Mouse (Mus musculus) 3134 (cell line): ENCODE data around the gene Pgm2l1.

Source experiments
- DNase-seq: peaks from one replicate; pipeline ENCODE4 v3.0.0-alpha.2; 2011; ENCODE audit warnings: low spot score; ENCODE audit not compliant: insufficient read length; ENCODE audit errors: extremely low read depth

Pgm2l1 gene

DNA sequence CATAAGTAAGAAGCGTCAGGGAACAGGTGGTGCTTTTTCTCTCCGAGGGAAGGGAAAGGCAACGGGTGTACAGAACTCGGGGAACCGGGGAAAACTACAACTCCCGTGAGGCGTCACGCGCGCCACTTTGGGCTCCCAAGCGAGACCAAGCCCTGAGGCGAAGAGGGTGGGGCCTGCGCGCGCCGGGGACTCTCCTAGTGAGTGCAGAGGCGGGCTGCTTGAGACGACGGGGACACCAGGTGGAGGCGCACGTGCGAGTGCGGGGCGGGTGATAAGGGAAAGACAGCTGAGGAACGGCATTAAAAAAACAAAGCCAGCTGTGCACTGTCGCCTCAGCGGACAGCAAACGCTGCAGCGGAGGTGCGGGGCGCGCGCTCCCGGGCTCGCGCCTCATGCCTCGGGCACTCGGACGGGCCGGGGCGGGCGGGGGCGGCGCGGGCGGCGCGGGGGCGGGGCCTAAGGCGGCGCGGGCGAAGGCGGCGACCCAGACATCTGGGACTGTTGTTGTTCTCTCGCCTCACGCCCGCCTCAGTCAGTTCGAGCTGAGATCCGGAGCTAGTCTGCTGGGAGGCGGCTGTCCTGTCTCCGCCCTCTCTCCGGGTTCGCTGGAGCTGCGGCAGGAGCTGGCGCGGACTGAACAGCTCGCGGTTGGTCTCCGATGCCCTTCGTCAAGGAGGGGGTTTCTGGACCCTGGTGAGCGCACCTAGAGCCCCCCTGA lies at the start of gene Pgm2l1:
Gene Pgm2l1 (plus strand): TSS at position 237 of the 718 bp plus-strand sequence.
- DNase-seq, result peak; percentile 89

DNA sequence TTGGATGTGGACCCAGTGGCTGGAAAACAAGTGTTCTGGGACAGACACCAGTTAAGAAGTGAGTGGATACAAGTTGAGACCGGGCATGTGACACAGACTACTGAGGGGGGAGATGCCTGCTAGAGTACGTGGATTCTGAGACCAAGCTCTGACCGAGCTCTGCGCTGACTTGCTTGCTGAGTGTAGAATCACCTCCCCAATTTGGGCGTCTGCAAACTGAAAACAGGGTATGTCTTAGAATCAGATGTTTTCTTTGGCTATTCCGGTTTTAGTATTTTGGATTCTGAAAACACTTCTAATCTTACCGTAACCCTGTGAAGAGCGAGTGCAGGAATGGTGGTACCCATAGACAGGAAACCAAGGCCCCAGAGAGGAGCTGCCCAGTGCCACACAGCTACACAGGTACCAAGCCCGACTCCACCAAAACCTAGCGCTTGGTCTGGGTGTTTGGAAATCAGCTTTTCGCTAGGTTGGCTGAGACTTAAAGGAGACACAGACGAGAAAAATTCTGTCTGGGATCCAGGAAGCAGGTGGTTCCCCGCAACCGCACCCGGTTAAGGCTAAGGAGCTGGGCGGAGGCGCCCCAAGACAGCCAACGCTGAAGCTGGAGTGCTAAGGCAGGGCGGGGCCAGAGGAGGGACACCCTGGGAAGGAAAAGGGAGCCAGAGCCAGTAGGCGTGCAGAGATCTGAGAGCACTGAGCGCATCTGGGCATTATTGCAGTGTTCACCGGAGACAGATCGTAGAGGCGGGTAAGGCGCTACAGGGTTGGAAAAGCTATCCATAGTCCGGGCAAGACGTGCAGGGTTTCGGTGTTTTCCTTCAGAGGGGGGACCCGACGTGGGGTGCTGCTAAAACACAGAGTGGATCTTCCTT lies 48.9 kb upstream of the Pgm2l1 start:
- DNase-seq, result no peak

DNA sequence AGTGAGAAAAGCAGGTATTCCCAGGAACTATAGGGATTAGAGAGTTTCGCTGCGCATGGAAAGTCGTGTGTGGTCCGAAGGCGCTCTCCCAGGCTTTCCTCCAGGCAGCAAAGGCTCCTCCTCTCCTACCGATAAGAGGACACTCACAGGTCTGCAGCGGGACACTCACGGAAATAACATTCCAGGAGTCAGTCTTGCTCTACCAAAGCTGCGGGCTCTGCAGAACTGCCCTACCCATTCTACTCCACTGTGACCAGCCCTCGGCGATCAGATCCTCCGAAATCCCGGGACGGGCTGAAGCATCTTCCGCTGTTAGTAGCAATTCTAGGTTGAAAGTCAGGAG lies 48.3 kb upstream of the Pgm2l1 start:
- DNase-seq, result no peak

DNA sequence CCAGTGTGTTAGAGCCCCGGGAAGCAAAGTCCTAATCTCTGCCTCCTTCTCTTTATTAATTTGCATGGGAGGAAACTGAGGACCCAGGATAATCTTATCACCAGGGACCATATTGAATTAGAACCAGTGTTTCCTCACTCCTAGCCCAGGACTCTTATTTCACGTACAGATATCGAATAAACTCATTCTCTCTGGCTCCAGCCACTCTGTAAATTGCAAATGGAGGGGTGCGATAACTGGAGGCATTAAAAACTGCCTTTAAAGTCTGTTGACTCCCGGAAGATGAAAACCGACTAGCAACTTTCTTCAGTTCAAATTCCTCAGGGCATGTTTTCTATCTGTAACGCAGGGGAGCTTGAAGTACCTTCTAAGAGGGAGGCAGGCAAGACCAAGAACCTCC lies 47.8 kb upstream of the Pgm2l1 start:
- no peak for DNase-seq

DNA sequence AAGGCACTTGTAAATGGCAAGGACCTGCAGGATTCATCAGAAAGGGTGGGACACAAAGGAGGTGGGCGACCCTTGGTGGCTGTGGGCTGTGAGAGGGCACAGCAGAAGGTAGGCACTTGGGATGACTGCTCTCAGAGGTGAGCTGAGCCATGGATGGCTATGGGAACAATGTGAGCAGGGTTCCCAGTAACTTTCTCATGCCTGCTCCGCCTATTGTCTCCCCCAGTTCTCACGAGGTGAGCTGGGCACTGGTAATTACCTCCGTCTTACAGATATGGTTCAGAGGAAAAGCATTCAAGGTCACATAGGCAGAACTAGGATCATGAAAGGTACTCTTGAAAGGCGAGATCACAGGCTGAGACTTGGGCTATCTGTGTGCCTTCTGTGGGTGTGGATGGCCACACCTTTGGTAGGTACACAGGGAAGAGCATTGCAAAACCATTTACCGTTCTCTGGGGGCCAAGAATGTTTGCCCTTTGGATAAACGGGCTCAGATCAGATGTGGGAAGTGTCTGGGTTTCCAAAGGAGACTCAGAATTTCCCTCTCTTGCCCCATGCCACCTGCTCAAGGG lies 47.3 kb upstream of the Pgm2l1 start:
- no peak for DNase-seq

GRCm38 (mm10) chr7:100181176-100181575 lies 46.0 kb upstream of the Pgm2l1 start:
- DNase-seq, result no peak

GRCm38 (mm10) chr7:100181614-100182013 lies 45.6 kb upstream of the Pgm2l1 start:
- DNase-seq, result no peak

DNA sequence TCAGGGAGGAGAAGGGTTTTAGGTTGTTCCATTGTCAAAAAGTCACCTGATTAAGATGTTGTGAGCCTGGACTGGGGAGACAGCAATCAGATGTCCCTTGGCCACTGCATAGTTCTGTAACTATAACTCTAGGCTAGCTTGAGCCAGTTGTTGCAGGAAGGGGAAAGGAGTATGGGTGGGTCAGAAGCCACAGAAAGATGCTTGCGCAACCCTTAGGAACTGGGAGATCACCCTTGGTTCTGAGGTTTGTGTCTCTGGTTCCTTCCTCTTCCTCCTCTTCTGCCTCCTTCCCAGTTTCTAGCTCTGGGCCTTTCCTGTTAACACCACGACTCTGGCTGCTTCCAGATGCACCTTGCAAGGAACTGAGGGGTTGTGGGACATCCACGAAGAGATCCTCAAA lies 44.8 kb upstream of the Pgm2l1 start:
- DNase-seq, result no peak

- DNase-seq, result no peak
These were observed 39.6 kb upstream of the Pgm2l1 start for GRCm38 (mm10) chr7:100187601-100188000.

- DNase-seq, result no peak
These were observed 37.0 kb upstream of the Pgm2l1 start for GRCm38 (mm10) chr7:100190167-100190566.

DNA sequence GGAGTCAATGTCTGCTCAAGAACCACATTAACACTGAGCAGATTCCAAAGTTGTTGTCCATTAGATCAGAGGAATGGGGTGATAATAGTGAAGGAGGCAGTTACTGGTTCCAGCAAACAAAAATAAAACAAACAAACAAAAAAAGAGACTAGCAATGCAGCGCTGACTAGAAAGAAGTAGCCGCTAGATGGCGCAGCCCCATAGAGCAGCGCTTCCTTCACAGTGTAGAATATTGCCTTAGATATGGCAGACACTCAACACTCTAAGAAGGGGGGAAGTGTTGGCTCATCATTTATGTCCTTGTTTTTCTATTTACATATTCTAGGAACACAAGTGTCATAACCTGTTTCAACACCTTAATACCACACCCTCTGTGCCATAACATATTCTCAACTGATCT lies 36.4 kb upstream of the Pgm2l1 start:
- no peak for DNase-seq

DNA sequence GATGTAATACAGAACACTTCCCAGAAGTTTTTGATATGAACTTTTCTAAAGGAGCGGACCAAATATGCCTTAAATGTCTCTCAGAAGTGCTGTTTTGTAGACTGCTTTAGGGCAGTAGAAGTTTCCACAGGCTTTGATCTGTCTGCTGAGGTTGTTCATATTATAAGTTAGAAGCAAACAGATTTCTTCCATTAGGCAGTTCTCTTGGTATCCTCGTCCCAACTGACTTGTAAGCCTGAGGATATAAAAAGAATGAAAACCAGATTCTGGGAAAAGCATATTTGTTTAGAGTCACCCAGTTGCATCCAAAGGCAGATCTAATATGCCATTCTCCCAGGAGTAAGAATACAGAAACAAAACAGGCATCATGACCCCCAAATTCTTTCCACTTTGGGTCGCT lies 26.0 kb upstream of the Pgm2l1 start:
- no peak for DNase-seq

DNA sequence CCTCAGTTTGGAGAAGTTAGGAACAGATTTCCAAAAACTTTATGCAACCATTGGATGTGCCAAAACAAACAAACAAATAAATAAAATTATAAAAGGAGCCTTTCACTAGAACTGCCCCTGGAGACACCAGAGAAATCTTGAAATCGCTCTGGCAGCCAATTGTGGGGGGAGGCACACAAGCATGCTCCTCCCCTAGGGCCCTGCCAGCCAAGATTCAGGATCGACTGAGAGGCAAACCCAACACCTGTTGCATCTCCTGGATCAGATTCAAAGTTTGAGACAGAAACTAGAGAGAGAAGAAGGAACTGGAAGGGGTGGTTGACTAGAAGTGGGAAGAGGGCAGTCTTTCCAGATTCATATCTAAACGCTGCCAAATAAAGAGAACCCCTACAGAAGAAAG lies 23.6 kb upstream of the Pgm2l1 start:
- DNase-seq, result no peak

DNA sequence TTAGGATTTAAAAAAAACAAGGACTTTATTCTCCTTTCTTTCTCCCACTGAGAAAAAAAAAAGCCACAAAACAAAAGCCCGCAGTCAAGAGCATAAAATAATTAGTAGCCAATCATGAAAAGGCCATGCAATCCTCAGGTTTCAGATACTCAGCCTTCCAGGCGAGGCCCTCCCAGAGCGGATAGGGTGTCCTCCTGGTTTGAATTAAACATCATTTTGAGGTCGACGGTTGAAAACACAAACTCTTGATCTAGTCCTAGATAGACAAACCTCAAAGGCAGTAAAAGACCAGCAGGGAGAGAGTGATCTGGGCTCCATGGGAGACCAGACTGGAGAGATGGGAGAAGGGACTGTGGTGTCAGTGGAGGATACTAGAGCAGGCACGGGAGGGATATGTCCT lies 22.3 kb upstream of the Pgm2l1 start:
- no peak for DNase-seq

DNA sequence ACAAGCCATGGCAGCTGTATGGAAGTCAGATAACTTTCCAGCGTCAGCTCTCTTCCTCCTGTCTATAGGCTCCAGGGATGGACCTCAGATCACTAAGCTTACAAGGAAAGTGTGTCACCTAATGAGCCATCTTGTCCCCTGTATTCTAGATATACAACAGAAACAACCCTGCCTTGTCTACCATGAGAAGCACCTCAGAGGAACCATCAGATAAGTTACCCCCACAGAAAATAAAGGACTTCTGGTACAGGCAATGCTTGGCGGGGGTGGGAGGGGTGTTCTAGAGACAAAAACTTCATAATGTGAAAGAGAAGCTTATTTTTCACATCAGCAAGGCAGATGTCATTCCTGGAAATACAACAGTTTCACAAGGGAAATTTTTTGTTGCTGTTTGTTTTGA lies 21.1 kb upstream of the Pgm2l1 start:
- DNase-seq, result no peak

DNA sequence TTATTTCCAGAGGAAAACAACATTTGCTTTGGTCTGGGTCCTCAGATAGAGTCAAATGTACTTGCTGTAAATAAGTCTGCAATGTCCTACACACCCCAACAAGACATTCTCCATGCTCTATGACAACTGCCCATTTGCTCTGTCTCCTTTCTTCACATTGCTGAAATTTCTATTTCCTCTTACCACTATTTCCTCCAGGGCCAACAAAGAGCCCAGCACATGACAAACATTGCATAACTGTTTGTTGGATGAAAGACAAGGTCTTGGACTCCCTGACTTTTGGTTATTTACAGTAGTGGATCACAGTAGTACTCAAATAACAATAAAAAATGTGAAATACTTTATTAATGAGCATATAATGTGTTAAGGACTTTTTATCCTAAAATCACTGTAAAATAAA lies 19.3 kb upstream of the Pgm2l1 start:
- no peak for DNase-seq

- DNase-seq, result no peak
These were observed 12.9 kb upstream of the Pgm2l1 start for GRCm38 (mm10) chr7:100214310-100214709.

DNA sequence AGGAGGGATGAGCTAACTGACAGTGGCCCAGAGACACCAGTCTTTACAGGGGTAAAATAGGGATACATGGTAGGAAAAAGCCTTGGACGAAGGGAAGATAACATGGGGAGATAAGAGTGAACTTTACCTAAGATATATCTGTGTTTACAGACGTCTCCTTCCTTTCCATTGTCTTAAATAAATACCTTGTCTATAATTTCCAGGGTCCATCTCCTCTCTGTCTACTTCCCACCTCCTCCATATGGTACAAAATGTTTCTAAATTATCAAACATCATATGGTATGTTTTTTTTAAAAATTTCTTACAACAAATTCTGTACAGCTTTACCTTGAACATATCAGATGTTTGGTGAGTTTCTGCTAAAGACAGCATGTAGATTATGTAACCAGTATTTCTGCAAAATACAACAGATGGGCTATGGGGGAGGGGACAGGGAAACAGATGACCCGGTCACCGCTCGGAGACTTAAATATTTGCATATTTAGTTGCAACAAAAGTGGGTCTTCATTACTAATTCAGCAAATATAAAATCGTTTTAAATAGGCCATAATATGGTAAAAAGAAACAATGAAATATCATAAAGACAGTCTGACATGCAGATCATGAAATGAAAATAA lies 12.0 kb upstream of the Pgm2l1 start:
- no peak for DNase-seq

GRCm38 (mm10) chr7:100215976-100216375 lies 11.2 kb upstream of the Pgm2l1 start:
- no peak for DNase-seq

DNA sequence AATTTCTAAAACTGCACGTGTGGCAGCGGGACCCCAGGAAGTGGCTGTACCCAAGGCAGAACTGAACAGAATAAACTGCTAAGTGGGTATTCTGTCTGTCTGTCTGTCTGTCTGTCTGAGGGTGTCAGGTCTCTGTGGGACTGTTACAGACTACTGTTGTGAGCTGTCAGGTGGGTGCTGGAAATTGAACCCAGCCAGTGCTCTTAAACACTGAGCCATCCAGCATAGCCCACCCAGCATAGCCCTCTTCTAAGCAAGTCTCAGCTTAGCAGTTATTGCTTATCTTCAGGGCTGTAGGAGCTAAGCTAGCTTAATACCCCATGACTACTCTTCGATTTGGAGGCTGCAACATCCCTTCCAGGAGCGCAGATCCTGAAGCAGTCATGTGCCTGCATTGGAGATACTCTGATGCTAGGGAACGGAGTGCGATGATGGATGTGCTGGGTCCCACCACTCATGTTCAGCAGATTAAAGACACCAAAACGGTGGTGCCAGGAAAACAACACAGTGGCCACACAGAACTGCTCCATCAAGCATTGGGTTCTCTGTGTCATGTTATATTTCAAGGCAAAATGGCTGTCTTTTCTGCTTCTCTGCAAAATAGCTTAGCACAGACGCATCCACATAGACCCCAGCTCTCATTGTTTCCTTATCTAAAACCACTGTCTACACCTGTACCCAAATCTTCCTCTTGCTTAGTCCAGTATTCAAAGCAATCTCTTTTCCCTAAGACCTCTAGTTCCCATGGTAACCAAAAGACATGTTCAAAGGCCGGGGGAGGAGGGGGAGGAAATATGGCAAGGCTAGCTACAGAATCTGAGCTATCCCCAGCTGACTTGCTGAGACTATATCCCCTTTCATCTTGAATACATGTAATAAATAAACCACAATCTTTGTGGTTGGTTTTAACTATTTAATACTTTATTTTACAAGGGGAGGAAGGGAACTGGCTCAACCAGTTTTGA lies 10.3 kb upstream of the Pgm2l1 start:
- DNase-seq, result no peak
